Mouse (Mus musculus): ENCODE data around the gene Catip. TPM values are rescaled to one million over a fixed set of nuclear protein-coding genes. Genes with fewer than 3 reads are reported as not detected.
A peak's percentile ranks its signal among the peaks of the same experiment; 100 is the strongest.
"Not testable (repeated sequence)": the region's sequence is repeated elsewhere in the genome, so short reads cannot be mapped to it uniquely, and the experiment has no call there.

The Catip gene
- polyA plus RNA-seq (2014; fragmentation: Nextera tagmentation; extraction: Ambion mirVana): 0.52 TPM in 1 of 2 replicates, not detected in the other

DNA sequence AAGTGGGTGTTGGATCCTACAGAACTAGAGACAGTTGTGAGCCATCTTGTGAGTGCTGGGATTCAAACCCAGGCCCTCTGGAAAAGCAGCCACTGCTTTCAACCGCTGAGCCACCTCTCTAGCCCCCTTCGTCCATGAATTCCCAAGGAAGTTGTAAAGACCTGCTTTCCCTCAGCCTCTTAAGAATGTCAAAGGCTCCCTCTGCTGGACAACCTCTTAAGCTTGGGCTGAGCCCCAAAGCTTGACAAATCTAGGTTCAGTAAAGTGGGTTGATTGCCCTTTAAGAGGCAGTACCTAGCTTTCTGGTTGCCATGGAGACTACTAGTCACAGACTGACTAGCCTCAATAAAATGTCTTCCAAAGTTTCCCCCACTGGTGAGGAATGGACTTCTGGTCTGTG is at the start of gene Catip:
Gene Catip (plus strand): TSS at position 297 of the 400 bp plus-strand sequence.
- Histone ChIP-seq H3K9ac (ENCODE audit: low read length) (no peak within 1 kb of the TSS), H3K4me2 (ENCODE audit: low read depth, low read length, severe bottlenecking) (no peak within 1 kb of the TSS), H3K27me3 (ENCODE audit: control insufficient read depth, insufficient read depth, low read length) (no peaks in the 10 kb centered on the region), H3K4me3 (ENCODE audit: low read depth, low read length) (no peak within 1 kb of the TSS), H3K4me1 (replicated peaks; ENCODE audit: control insufficient read depth, insufficient read depth, low read length) (no peaks in the 10 kb centered on the region), H3K9me3 (ENCODE audit: control insufficient read depth, low read length) (no peaks in the 10 kb centered on the region), H3K27ac (ENCODE audit: low read depth, low read length) (no peak within 1 kb of the TSS), H3K36me3 (ENCODE audit: control insufficient read depth, insufficient read depth, low read length) (no peaks in the 10 kb centered on the region)
- DNase-seq (ENCODE audit: low spot score) (peak; percentile 74), ATAC-seq (replicated peaks; ENCODE audit: low FRiP score) (peak; percentile 76)
- 10% methylated on average over 2 of the region's 2 CpGs for WGBS

DNA sequence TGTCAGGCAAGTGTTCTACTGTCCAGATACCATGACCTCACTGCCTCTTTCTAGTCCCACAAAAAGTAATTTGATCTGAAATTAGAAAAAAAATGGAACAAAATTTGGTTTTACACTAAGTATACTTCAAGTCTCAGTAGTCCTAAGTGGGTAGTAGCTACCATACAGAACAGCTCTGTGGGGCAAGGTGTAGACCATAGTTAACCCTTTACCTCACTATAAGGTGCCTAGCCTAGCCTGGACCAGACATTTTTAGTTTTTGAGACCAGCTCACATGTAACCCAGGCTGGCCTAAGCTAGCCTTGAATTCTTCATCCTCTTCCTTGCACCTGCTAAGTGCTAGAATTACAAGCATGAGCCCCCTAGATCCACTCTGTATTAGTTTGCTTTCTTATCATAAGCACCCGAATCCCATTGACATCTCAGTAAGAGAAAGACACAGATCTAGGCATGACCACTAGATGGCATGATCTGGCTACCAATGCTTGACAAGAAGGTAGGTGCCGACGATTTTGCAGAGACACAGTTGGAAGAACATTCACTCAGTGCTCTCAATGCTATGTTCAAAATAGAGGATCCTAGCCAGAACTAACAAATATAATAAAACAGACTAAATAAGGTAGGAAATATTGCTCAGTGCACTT is 48.7 kb upstream of the Catip start:
- Histone ChIP-seq H3K9ac (ENCODE audit: low read length) (no peak overlapping the region), H3K27ac (ENCODE audit: low read depth, low read length) (no peak overlapping the region), H3K4me2 (ENCODE audit: low read depth, low read length, severe bottlenecking) (no peak overlapping the region), H3K4me1 (replicated peaks; ENCODE audit: control insufficient read depth, insufficient read depth, low read length) (no peaks in the 10 kb centered on the region), H3K4me3 (ENCODE audit: low read depth, low read length) (no peak overlapping the region), H3K36me3 (ENCODE audit: control insufficient read depth, insufficient read depth, low read length) (no peaks in the 10 kb centered on the region), H3K9me3 (ENCODE audit: control insufficient read depth, low read length) (no peaks in the 10 kb centered on the region), H3K27me3 (ENCODE audit: control insufficient read depth, insufficient read depth, low read length) (no peaks in the 10 kb centered on the region)
- ATAC-seq (replicated peaks; ENCODE audit: low FRiP score) (no peak), DNase-seq (ENCODE audit: low spot score) (no peak)
- 6% methylated on average over 3 of the region's 3 CpGs for WGBS

DNA sequence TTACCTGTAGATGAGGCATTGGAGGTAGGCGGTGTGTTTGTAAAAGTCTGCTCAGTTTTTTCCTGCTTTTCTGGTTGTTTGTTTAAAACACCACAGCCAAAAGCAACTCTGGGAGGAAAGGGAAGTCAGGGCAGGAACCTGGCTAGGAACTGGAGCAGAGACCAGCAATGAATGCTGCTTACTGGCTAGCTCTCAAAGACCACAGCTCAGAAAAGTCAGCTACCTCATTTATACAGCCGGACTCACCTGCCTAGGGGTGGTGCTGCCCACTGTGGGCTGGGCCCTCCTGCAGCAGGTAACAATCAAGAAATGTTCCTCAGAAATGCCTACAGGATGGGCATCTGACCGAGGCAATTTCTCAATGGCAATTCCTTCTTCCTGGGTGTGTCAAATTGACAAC is 47.1 kb upstream of the Catip start:
- no peak overlapping the region for H3K9ac ChIP-seq (ENCODE audit: low read length)
- no peaks in the 10 kb centered on the region for H3K36me3 ChIP-seq (ENCODE audit: control insufficient read depth, insufficient read depth, low read length)
- H3K4me2 ChIP-seq (ENCODE audit: low read depth, low read length, severe bottlenecking): no peak overlapping the region
- H3K4me1 ChIP-seq (replicated peaks; ENCODE audit: control insufficient read depth, insufficient read depth, low read length): no peaks in the 10 kb centered on the region
- WGBS: 91% methylated on average over 3 of the region's 3 CpGs
- DNase-seq (ENCODE audit: low spot score) (no peak), ATAC-seq (replicated peaks; ENCODE audit: low FRiP score) (no peak)
- H3K27ac ChIP-seq (ENCODE audit: low read depth, low read length): no peak overlapping the region
- H3K27me3 ChIP-seq (ENCODE audit: control insufficient read depth, insufficient read depth, low read length): no peaks in the 10 kb centered on the region
- no peak overlapping the region for H3K4me3 ChIP-seq (ENCODE audit: low read depth, low read length)
- no peaks in the 10 kb centered on the region for H3K9me3 ChIP-seq (ENCODE audit: control insufficient read depth, low read length)

DNA sequence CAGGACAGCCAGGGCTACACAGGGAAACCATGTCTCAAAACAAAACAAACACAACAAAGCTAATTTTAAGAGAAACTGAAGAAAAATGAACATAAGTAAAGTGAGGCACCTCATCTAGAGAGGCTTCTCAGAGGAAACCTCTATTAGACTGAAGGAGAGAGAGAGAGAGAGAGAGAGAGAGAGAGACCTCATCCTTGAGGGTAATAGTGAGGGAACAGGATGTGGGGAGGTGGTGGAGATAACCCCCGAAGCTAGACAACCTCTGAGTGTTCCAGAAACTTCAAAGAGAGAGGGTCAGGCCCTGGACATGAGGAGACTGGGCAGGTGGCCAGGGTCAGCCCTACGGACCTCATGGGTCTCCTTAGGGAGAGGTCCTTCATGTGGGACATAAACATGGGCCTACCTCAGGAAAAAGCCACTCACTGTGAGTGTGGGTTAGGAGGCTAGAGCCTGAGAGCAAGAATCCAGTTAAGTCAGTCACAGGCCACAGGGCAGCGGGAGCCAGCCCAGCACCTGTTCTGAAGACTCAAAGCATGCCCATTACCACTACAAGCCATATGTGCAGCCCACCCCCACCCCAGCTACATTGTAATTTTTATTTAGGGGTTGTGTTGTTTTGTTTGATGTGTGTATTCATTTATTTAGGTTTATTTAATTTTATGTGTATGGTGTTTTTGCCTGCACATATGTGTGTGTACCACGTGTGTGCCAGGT is 45.6 kb upstream of the Catip start:
- WGBS: 92% methylated on average over 4 of the region's 4 CpGs
- DNase-seq (ENCODE audit: low spot score): no peak
- no peak for ATAC-seq (replicated peaks; ENCODE audit: low FRiP score)
- no peak overlapping the region for H3K4me3 ChIP-seq (ENCODE audit: low read depth, low read length)
- H3K27ac ChIP-seq (ENCODE audit: low read depth, low read length): no peak overlapping the region
- no peaks in the 10 kb centered on the region for H3K36me3 ChIP-seq (ENCODE audit: control insufficient read depth, insufficient read depth, low read length)
- H3K9ac ChIP-seq (ENCODE audit: low read length): no peak overlapping the region
- H3K4me2 ChIP-seq (ENCODE audit: low read depth, low read length, severe bottlenecking): no peak overlapping the region
- no peaks in the 10 kb centered on the region for H3K4me1 ChIP-seq (replicated peaks; ENCODE audit: control insufficient read depth, insufficient read depth, low read length)
- no peaks in the 10 kb centered on the region for H3K9me3 ChIP-seq (ENCODE audit: control insufficient read depth, low read length)
- H3K27me3 ChIP-seq (ENCODE audit: control insufficient read depth, insufficient read depth, low read length): no peaks in the 10 kb centered on the region

DNA sequence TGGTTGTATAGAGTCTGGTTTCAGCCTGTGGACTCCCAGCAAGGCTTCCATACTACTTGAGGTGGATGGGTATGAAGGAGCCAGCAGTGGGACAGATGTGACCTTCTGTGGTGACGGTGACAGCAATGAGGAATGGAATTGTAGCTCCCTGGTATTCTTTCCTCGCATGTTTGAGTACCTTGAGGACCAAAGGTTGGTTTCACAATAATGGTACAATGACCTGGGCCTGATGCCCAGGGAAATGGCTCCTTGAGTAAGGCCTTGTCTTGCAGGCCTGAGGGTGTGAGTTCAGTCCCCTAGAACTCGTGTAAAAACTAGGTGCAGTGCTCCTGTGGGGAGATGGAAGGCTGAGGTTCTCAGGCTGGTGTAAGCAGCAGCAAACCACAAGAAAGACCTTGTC is 43.2 kb upstream of the Catip start:
- DNase-seq (ENCODE audit: low spot score) (no peak), ATAC-seq (replicated peaks; ENCODE audit: low FRiP score) (no peak)
- Histone ChIP-seq H3K36me3 (ENCODE audit: control insufficient read depth, insufficient read depth, low read length) (no peaks in the 10 kb centered on the region), H3K4me1 (replicated peaks; ENCODE audit: control insufficient read depth, insufficient read depth, low read length) (no peaks in the 10 kb centered on the region), H3K4me3 (ENCODE audit: low read depth, low read length) (no peak overlapping the region), H3K27me3 (ENCODE audit: control insufficient read depth, insufficient read depth, low read length) (no peaks in the 10 kb centered on the region), H3K27ac (ENCODE audit: low read depth, low read length) (no peak overlapping the region), H3K4me2 (ENCODE audit: low read depth, low read length, severe bottlenecking) (no peak overlapping the region), H3K9me3 (ENCODE audit: control insufficient read depth, low read length) (no peaks in the 10 kb centered on the region), H3K9ac (ENCODE audit: low read length) (no peak overlapping the region)
- 87% methylated on average over 3 of the region's 3 CpGs for WGBS

DNA sequence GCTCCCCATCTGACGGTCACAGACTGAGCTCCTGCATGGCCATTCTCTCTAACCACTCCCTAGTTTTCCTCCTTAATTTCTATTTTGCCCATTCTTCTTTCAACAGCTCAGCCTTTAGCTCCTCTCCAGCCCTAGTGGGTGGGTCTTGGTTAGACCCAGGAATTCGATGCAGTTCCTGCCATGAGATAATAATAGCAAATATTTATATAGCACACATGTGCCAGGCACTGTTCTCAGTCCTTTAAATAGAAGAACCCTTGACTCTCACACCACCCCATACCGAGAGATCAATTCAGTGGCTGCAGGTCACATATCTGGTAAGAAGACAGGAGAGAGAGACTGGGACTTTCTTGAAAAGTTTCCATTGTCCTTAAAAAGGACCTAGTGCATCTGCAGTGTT is 40.5 kb upstream of the Catip start:
- no peak overlapping the region for H3K27ac ChIP-seq (ENCODE audit: low read depth, low read length)
- ATAC-seq (replicated peaks; ENCODE audit: low FRiP score): no peak
- DNase-seq (ENCODE audit: low spot score): no peak
- WGBS: 85% methylated on average over 3 of the region's 3 CpGs
- no peaks in the 10 kb centered on the region for H3K4me1 ChIP-seq (replicated peaks; ENCODE audit: control insufficient read depth, insufficient read depth, low read length)
- H3K36me3 ChIP-seq (ENCODE audit: control insufficient read depth, insufficient read depth, low read length): no peaks in the 10 kb centered on the region
- H3K4me3 ChIP-seq (ENCODE audit: low read depth, low read length): no peak overlapping the region
- H3K9me3 ChIP-seq (ENCODE audit: control insufficient read depth, low read length): no peaks in the 10 kb centered on the region
- no peak overlapping the region for H3K4me2 ChIP-seq (ENCODE audit: low read depth, low read length, severe bottlenecking)
- no peak overlapping the region for H3K9ac ChIP-seq (ENCODE audit: low read length)
- H3K27me3 ChIP-seq (ENCODE audit: control insufficient read depth, insufficient read depth, low read length): no peaks in the 10 kb centered on the region

DNA sequence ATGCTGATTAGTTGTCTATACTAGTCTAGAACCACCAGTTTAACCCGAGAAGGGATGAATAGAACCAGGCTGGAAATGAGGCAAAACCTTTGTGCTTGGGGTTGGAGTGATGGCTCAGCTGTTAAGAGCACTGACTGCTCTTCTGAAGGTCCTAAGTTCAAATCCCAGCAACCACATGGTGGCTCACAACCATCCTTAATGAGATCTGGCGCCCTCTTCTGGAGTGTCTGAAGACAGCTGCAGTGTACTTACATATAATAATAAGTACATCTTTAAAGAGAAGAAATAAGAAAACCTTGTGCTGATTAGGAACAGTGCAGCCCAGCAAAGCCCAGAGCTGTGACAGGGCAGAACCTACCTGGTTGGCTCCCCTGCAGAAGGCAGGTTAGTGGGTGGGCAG is 35.0 kb upstream of the Catip start:
- not testable (repeated sequence) for H3K4me2 ChIP-seq (ENCODE audit: low read depth, low read length, severe bottlenecking); H3K27ac ChIP-seq (ENCODE audit: low read depth, low read length); H3K27me3 ChIP-seq (ENCODE audit: control insufficient read depth, insufficient read depth, low read length); H3K36me3 ChIP-seq (ENCODE audit: control insufficient read depth, insufficient read depth, low read length); H3K9me3 ChIP-seq (ENCODE audit: control insufficient read depth, low read length); H3K4me1 ChIP-seq (replicated peaks; ENCODE audit: control insufficient read depth, insufficient read depth, low read length); H3K4me3 ChIP-seq (ENCODE audit: low read depth, low read length); DNase-seq (ENCODE audit: low spot score); ATAC-seq (replicated peaks; ENCODE audit: low FRiP score); H3K9ac ChIP-seq (ENCODE audit: low read length)
- 64% methylated on average over 2 of the region's 2 CpGs for WGBS

DNA sequence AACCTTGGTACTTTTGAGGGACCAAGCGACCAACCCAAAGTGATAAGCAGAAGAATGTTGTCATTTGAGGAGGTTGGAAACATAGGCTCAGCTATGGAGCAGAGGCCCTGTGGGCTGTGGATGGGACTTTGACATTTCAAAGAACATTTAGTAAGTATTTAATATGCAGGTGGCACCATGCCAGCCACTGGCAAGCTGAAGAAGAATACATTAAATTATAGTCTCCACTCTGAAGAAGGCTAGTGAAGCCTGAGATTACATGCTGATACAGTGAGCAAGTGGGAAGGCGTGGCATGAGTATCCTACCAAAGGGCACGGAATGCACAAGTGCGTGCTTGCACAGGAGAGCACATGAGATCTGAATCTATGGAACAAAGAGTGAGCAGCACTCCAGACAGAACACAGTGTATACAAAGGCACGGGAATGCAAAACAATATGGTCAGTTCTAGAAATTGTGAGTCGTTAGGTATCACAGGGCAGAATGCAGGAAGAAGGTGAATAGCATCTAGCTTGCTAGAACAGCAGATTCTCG is 31.9 kb upstream of the Catip start:
- no peak overlapping the region for H3K4me3 ChIP-seq (ENCODE audit: low read depth, low read length)
- no peak for ATAC-seq (replicated peaks; ENCODE audit: low FRiP score)
- no peaks in the 10 kb centered on the region for H3K27me3 ChIP-seq (ENCODE audit: control insufficient read depth, insufficient read depth, low read length)
- peaks cover 6% of the 10 kb centered on the region for H3K4me1 ChIP-seq (replicated peaks; ENCODE audit: control insufficient read depth, insufficient read depth, low read length)
- H3K4me2 ChIP-seq (ENCODE audit: low read depth, low read length, severe bottlenecking): no peak overlapping the region
- no peak for DNase-seq (ENCODE audit: low spot score)
- H3K9me3 ChIP-seq (ENCODE audit: control insufficient read depth, low read length): no peaks in the 10 kb centered on the region
- no peak overlapping the region for H3K27ac ChIP-seq (ENCODE audit: low read depth, low read length)
- no peaks in the 10 kb centered on the region for H3K36me3 ChIP-seq (ENCODE audit: control insufficient read depth, insufficient read depth, low read length)
- H3K9ac ChIP-seq (ENCODE audit: low read length): no peak overlapping the region
- 84% methylated on average over 7 of the region's 7 CpGs for WGBS
